Mouse (Mus musculus): ENCODE results near the gene Srcap.

DNA sequence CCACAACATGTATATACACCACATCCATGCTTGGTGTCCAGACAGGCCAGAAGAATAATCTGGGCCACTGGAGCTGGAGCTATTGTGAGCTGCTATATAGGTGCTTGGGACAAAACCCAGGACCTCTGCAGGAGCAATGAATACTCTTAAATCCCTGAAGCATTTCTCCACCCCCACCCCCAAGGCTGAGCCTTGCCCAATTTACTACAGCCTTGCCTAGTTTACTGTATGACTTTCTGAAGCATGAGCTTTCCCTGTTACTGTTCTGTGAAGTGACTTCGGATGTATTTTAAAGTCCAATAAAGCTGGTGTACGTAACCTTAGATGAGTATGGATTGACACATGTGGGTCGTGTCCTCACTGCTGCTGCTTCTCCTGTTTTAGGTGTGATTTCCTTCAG is 2.0 kb downstream of the Srcap start:
- TF ChIP-seq POLR2A (IDR thresholded peaks at IDR 0.05; ENCODE audit: borderline replicate concordance, extremely low read depth, insufficient read depth, insufficient read length, poor library complexity, severe bottlenecking) = no peak
- no peak for TF ChIP-seq CTCF (IDR thresholded peaks at IDR 0.05; ENCODE audit: borderline replicate concordance, extremely low read depth, insufficient read depth, insufficient read length)

Measured in brain, embryonic 14.5 days (tissue).